Mouse (Mus musculus) C2C12 (cell line): Measurements from ENCODE around the gene Ttc9c. TPM values are rescaled to one million over a fixed set of nuclear protein-coding genes. Genes with fewer than 3 reads are reported as not detected.

Experiments used
- H3K27me3 ChIP-seq: one replicate; pipeline ENCODE4 v1.6.1; 2011; ENCODE audit not compliant: control insufficient read depth, insufficient read depth, insufficient read length
- H3K36me3 ChIP-seq: one replicate; pipeline ENCODE4 v1.6.1; 2011; ENCODE audit not compliant: control insufficient read depth, insufficient read depth
- H3K4me3 ChIP-seq: one replicate; pipeline ENCODE4 v1.5.1; 2011; ENCODE audit warnings: mild to moderate bottlenecking, control low read depth; ENCODE audit not compliant: poor library complexity, insufficient read depth, severe bottlenecking
- H3K79me2 ChIP-seq: one replicate; pipeline ENCODE4 v1.6.1; 2011; ENCODE audit not compliant: control insufficient read depth, insufficient read depth
- H3K79me3 ChIP-seq: one replicate; pipeline ENCODE4 v1.6.1; 2011; ENCODE audit warnings: low read depth, control low read depth
- H3ac ChIP-seq: one replicate; pipeline ENCODE3; 2011; ENCODE audit warnings: low read depth; ENCODE audit not compliant: control insufficient read depth, insufficient read length
- CEBPB ChIP-seq: IDR thresholded peaks from one replicate; pipeline ENCODE4 v1.6.1; 2011; ENCODE audit warnings: low read depth, mild to moderate bottlenecking, control low read depth, moderate library complexity
- CTCF ChIP-seq: IDR thresholded peaks from one replicate; pipeline ENCODE4 v1.5.1; 2011; ENCODE audit not compliant: control insufficient read depth, insufficient read depth, insufficient read length
- FOSL1 ChIP-seq: IDR thresholded peaks from one replicate; pipeline ENCODE4 v1.8.0; 2011; ENCODE audit warnings: mild to moderate bottlenecking, low read length; ENCODE audit not compliant: poor library complexity, insufficient read depth, severe bottlenecking
- MAX ChIP-seq: IDR thresholded peaks from one replicate; pipeline ENCODE4 v1.6.1; 2011; ENCODE audit warnings: mild to moderate bottlenecking, control low read depth
- MYOD1 ChIP-seq: IDR thresholded peaks from one replicate; pipeline ENCODE4 v1.6.1; 2011; ENCODE audit warnings: low read depth; ENCODE audit not compliant: control insufficient read depth, insufficient read length
- MYOG ChIP-seq: IDR thresholded peaks from one replicate; pipeline ENCODE4 v1.6.1; 2011; ENCODE audit not compliant: control insufficient read depth, insufficient read length; ENCODE audit errors: extremely low read depth
- polyA plus RNA-seq: library from polyadenylated mRNA; unstranded; fragments of >200 nt; fragmentation: generic; extraction: Trizol; gene quantifications from one replicate; pipeline ENCODE4 v1.2.1, GENCODE M21; 2012; ENCODE audit warnings: missing spikeins

The Ttc9c gene
- polyA plus RNA-seq, 1 experiment: 17.7 TPM

DNA sequence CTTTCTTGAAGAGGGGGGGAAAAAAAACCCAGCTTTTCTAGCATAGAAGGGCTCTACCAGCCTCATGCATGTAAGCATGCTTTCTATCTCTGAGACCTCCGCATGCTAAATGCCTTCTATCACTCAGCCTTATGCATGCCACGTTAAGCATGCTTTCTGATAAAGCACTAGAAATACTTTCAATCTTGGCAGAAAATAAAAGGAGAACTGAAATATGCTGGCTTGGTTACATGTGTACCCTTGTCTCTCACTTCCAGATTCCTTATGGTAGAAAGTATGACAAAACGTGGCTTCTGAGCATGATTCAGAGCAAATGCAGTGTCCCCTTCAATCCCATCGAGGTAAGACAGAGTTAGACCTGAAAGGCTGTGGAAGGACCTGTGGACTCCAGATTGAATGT, 55.9 kb downstream of the Ttc9c start:
- Histone ChIP-seq H3K79me3 (peaks cover 45% of the 10 kb centered on the region), H3K27me3 (no peaks in the 10 kb centered on the region), H3ac (no peak overlapping the region), H3K4me3 (no peak overlapping the region), H3K79me2 (peaks cover 52% of the 10 kb centered on the region), H3K36me3 (peaks cover 65% of the 10 kb centered on the region)
- no peak for TF ChIP-seq MYOG
- TF ChIP-seq MAX: no peak
- TF ChIP-seq CEBPB: no peak
- no peak for TF ChIP-seq FOSL1
- no peak for TF ChIP-seq CTCF
- TF ChIP-seq MYOD1: no peak

DNA sequence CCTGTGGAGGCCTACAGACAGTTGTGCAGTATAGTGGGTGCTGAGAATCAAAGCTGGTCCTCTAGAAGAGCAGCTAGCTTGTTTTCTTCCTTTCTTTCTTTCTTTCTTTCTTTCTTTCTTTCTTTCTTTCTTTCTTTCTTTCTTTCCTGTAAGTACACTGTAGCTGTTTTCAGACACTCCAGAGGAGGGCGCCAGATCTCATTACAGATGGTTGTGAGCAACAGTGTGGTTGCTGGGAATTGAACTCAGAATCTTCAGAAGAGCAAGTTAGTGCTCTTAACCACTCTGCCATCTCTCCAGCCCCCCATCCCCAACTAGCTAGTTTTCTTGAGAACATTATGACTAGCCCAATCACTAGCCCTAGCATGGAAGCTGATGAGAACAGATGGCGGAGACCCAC, 58.4 kb downstream of the Ttc9c start:
- Histone ChIP-seq H3K36me3 (peaks cover 41% of the 10 kb centered on the region), H3K79me3 (peaks cover 56% of the 10 kb centered on the region), H3K27me3 (no peaks in the 10 kb centered on the region)

More for the DNA sequence above, 58.4 kb downstream of the Ttc9c start:
- Histone ChIP-seq H3K79me2 (peaks cover 70% of the 10 kb centered on the region), H3K4me3 (no peak overlapping the region), H3ac (no peak overlapping the region)
- no peak for TF ChIP-seq MYOG

Other genes starting within 250 kb of the Ttc9c start
- not detected for gene Slc22a8, start 228.1 kb downstream of the Ttc9c start, polyA plus RNA-seq
- not detected for gene Slc22a6, start 201.3 kb downstream of the Ttc9c start, polyA plus RNA-seq
- not detected for gene Chrm1, start 155.5 kb downstream of the Ttc9c start, polyA plus RNA-seq
- 207 TPM for gene Slc3a2, start 96.0 kb downstream of the Ttc9c start, polyA plus RNA-seq
- 116 TPM for gene Wdr74, start 83.5 kb downstream of the Ttc9c start, polyA plus RNA-seq
- gene 1700092M07Rik, start 78.6 kb downstream of the Ttc9c start, polyA plus RNA-seq: 1.7 TPM
- gene Stx5a, start 77.9 kb downstream of the Ttc9c start, polyA plus RNA-seq: 32.9 TPM
- 78.5 TPM for gene Nxf1, start 62.3 kb downstream of the Ttc9c start, polyA plus RNA-seq
- gene Tmem223, start 48.3 kb downstream of the Ttc9c start, polyA plus RNA-seq: 58.2 TPM
- gene Tmem179b, start 44.9 kb downstream of the Ttc9c start, polyA plus RNA-seq: 28.7 TPM
- 28.5 TPM for gene Taf6l, start 32.9 kb downstream of the Ttc9c start, polyA plus RNA-seq
- gene Polr2g, start 20.8 kb downstream of the Ttc9c start, polyA plus RNA-seq: 178 TPM
- 3.6 TPM for gene Zbtb3, start 16.8 kb downstream of the Ttc9c start, polyA plus RNA-seq
- gene Hnrnpul2, start 677 bp upstream of the Ttc9c start, polyA plus RNA-seq: 45.5 TPM
- 0.54 TPM for gene AC129217.1, start 10.4 kb upstream of the Ttc9c start, polyA plus RNA-seq
- 5.4 TPM for gene Bscl2, start 18.1 kb upstream of the Ttc9c start, polyA plus RNA-seq
- 0.20 TPM for gene Gng3, start 19.9 kb upstream of the Ttc9c start, polyA plus RNA-seq
- gene Lrrn4cl, start 31.4 kb upstream of the Ttc9c start, polyA plus RNA-seq: 0.25 TPM
- 169 TPM for gene Ubxn1, start 52.2 kb upstream of the Ttc9c start, polyA plus RNA-seq
- 34.4 TPM for gene Uqcc3, start 61.6 kb upstream of the Ttc9c start, polyA plus RNA-seq
- gene Lbhd1, start 64.4 kb upstream of the Ttc9c start, polyA plus RNA-seq: 8.6 TPM
- gene Gm49403, start 64.6 kb upstream of the Ttc9c start, polyA plus RNA-seq: not detected
- 175 TPM for gene 1810009A15Rik, start 69.5 kb upstream of the Ttc9c start, polyA plus RNA-seq
- gene Gm49416, start 69.6 kb upstream of the Ttc9c start, polyA plus RNA-seq: 0.61 TPM
- gene Ints5, start 73.7 kb upstream of the Ttc9c start, polyA plus RNA-seq: 48.0 TPM
- 117 TPM for gene Ganab, start 78.7 kb upstream of the Ttc9c start, polyA plus RNA-seq
- 60.1 TPM for gene B3gat3, start 101.0 kb upstream of the Ttc9c start, polyA plus RNA-seq
- 10.4 TPM for gene Rom1, start 110.0 kb upstream of the Ttc9c start, polyA plus RNA-seq
- 28.7 TPM for gene Eml3, start 110.2 kb upstream of the Ttc9c start, polyA plus RNA-seq
- 109 TPM for gene Mta2, start 122.5 kb upstream of the Ttc9c start, polyA plus RNA-seq
- 24.2 TPM for gene Tut1, start 134.5 kb upstream of the Ttc9c start, polyA plus RNA-seq
- 1,028 TPM for gene Eef1g, start 147.7 kb upstream of the Ttc9c start, polyA plus RNA-seq
- 86.8 TPM for gene Ahnak, start 170.0 kb upstream of the Ttc9c start, polyA plus RNA-seq